In the genomic region with DNA sequence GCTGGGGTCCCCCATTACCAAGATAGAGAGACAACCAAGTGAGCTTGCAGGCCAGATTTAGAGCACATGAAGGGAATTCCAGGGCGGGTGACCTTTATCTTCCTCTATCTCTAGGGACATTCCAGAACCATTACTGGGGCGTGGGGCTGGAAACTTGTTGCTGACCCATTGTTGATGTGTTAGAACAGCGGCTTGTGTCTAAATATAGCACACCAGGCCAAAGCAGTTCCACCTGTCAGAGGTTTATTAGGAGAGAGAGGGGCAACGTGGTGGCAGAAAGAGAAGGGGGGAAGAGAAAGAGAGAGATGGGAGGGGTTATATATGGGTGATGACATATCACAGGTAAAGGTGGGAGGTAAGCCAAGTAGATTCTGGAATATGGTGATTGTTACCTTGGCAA, we compare ENCODE assay signal across 21 mouse cellular contexts. TPM values are rescaled to one million over a fixed set of nuclear protein-coding genes. Genes with fewer than 3 reads are reported as not detected.
"Had no signal": no experiment of that assay in that cellular context is flagged by ENCODE, and none has a peak within 500 bp of the region (broad histone marks: within the 10 kb centered on the region; RNA-seq: fewer than 3 reads in every experiment).

No protein-coding gene starts in this region.

- ATAC-seq: liver, postnatal 0 days; midbrain, embryonic 13.5 days had no signal

- H3K4me3 ChIP-seq: limb, embryonic 12.5 days; liver, embryonic 13.5 days; lung, embryonic 15.5 days; midbrain, embryonic 13.5 days; neural tube, embryonic 15.5 days had no signal

- H3K9me3 ChIP-seq: limb, embryonic 12.5 days; liver, embryonic 13.5 days; lung, embryonic 15.5 days; midbrain, embryonic 13.5 days; neural tube, embryonic 15.5 days had no signal

- DNase-seq: kidney, postnatal 36 days; layer of hippocampus, adult 9-11 months; layer of hippocampus, postnatal 36 days; liver; liver, embryonic 13.5 days; liver, postnatal 0 days; lung, postnatal 36 days; spleen, adult 18-20 months; thymus, adult 2 months; thymus, postnatal 25 days had no signal

- H3K4me1 ChIP-seq: limb, embryonic 12.5 days; liver, embryonic 13.5 days; lung, embryonic 15.5 days; midbrain, embryonic 13.5 days; neural tube, embryonic 15.5 days had no signal

- H3K27ac ChIP-seq: kidney, postnatal 0 days; limb, embryonic 12.5 days; liver, embryonic 13.5 days; lung, embryonic 15.5 days; midbrain, embryonic 13.5 days; neural tube, embryonic 15.5 days had no signal

- H3K9ac ChIP-seq: limb, embryonic 12.5 days; liver, embryonic 13.5 days; liver, postnatal 0 days; lung, embryonic 15.5 days; midbrain, embryonic 13.5 days; neural tube, embryonic 15.5 days had no signal

- H3K27me3 ChIP-seq: limb, embryonic 12.5 days; liver, embryonic 13.5 days; lung, embryonic 15.5 days; midbrain, embryonic 13.5 days; neural tube, embryonic 15.5 days had no signal

- H3K4me2 ChIP-seq: limb, embryonic 12.5 days; liver, embryonic 13.5 days; lung, embryonic 15.5 days; midbrain, embryonic 13.5 days; neural tube, embryonic 15.5 days had no signal

- H3K36me3 ChIP-seq: limb, embryonic 12.5 days; liver, embryonic 13.5 days; lung, embryonic 15.5 days; midbrain, embryonic 13.5 days; neural tube, embryonic 15.5 days had no signal

RNA-seq across cellular contexts. Expression of gene 1700029F12Rik, which starts 12.3 kb away (rescaled TPM):
- total RNA-seq: layer of hippocampus, adult 18-20 months; layer of hippocampus, postnatal 36 days; left cerebral cortex, postnatal 36 days; megakaryocyte progenitor cell, adult 5-6 weeks; midbrain, postnatal 0 days had no signal
- polyA plus RNA-seq: kidney, postnatal 0 days; limb, embryonic 12.5 days; liver, embryonic 13.5 days; liver, postnatal 0 days; lung, embryonic 15.5 days; midbrain, embryonic 13.5 days; midbrain, postnatal 0 days; neural tube, embryonic 11.5 days; neural tube, embryonic 15.5 days; stomach, embryonic 14.5 days had no signal
